Mouse (Mus musculus) liver, embryonic 16.5 days (tissue): ENCODE measurements around the gene Fkbp10. TPM values are rescaled to one million over a fixed set of nuclear protein-coding genes. Genes with fewer than 3 reads are reported as not detected.

Experiments used
- ATAC-seq: fragments of 200-750 bp; cut with Nextera tagmentation; 2 replicates; pipeline ENCODE4 v1.8.0; 2017; ENCODE audit warnings: low read depth, mild to moderate bottlenecking, moderate number of reproducible peaks, moderate library complexity
- H3K27ac ChIP-seq: fragments of 300-500 bp; sonication (generic); 2 replicates; pipeline ENCODE4 v1.5.1; 2014; ENCODE audit warnings: mild to moderate bottlenecking, low read length
- H3K27me3 ChIP-seq: fragments of 300-500 bp; sonication (generic); 2 replicates; pipeline ENCODE4 v1.6.1; 2014; ENCODE audit warnings: low read depth, low read length, mixed read lengths; ENCODE audit not compliant: control insufficient read depth, insufficient read depth
- H3K36me3 ChIP-seq: fragments of 300-500 bp; sonication (generic); 2 replicates; pipeline ENCODE4 v1.6.1; 2014; ENCODE audit warnings: mild to moderate bottlenecking; ENCODE audit not compliant: control insufficient read depth, insufficient read depth
- H3K4me1 ChIP-seq: fragments of 300-500 bp; sonication (generic); 2 replicates; pipeline ENCODE4 v1.6.1; 2014; ENCODE audit warnings: low read depth, low read length, mixed read lengths; ENCODE audit not compliant: control insufficient read depth
- H3K4me2 ChIP-seq: fragments of 300-500 bp; sonication (generic); 2 replicates; pipeline ENCODE4 v1.6.1; 2014; ENCODE audit warnings: low read depth, low read length, mixed read lengths
- H3K4me3 ChIP-seq: fragments of 300-500 bp; sonication (generic); 2 replicates; pipeline ENCODE4 v1.5.1; 2014; ENCODE audit warnings: low read depth, mild to moderate bottlenecking, low read length
- H3K9ac ChIP-seq: fragments of 300-500 bp; sonication (generic); 2 replicates; pipeline ENCODE4 v1.6.1; 2014; ENCODE audit warnings: low read depth, low read length
- H3K9me3 ChIP-seq: fragments of 300-500 bp; sonication (generic); replicated peaks from 2 replicates; pipeline ENCODE4 v1.6.1; 2016; ENCODE audit warnings: low read length; ENCODE audit not compliant: control insufficient read depth
- WGBS: fragments of 180-500 bp; shearing (Covaris S2); extraction: QIAGEN DNeasy Blood & Tissue Kit; methylation state at CpG from one replicate; pipeline ENCODE4 v1.1.7; 2014; ENCODE audit not compliant: insufficient replicate concordance; 5-methylcytosine and 5-hydroxymethylcytosine counted together
- polyA plus RNA-seq: library from polyadenylated mRNA; unstranded; fragments of >200 nt; fragmentation: Nextera tagmentation; extraction: Ambion mirVana; gene quantifications from 2 replicates; pipeline ENCODE4 v1.2.1, GENCODE M21; 2015

Fkbp10 gene
- polyA plus RNA-seq, 1 experiment from 2014 or later: 8.4 TPM

DNA sequence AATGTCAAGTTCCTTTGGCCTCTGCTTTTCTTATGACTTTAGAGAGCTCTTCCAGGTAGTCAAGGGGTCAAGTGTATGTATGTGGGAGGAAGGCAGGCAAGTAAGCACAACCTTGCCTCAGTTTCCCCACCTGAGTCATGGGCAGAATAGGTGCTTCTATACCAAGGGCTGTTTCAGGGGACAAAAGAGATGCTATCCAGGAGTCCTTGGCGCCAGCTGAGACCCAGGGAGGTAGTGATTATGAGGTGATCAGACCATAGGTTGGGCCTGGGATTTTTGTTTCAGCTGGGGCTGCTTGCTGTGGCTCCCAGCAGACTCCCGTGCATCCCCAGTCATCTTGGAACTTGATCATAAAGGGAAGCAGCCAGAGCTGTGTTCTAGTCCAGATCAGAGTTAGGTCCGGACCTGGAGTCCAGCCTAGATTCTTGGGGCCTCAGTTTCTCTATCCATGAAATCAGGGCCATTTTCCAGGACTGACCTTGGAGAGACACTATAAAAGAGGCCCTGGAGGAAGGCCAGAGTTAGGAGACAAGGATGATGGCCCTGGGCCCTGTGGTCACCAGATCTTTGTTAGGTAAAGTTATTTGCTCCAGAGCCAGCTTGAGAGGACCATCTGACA is 10.9 kb upstream of the Fkbp10 start:
- peaks cover 7% of the 10 kb centered on the region for H3K4me1 ChIP-seq
- no peaks in the 10 kb centered on the region for H3K36me3 ChIP-seq
- H3K9me3 ChIP-seq: no peaks in the 10 kb centered on the region
- H3K4me2 ChIP-seq: no peak overlapping the region
- H3K27ac ChIP-seq: no peak overlapping the region
- H3K4me3 ChIP-seq: no peak overlapping the region
- no peaks in the 10 kb centered on the region for H3K27me3 ChIP-seq
- no peak overlapping the region for H3K9ac ChIP-seq
- ATAC-seq: no peak
- 71% methylated on average over 3 of the region's 3 CpGs for WGBS

DNA sequence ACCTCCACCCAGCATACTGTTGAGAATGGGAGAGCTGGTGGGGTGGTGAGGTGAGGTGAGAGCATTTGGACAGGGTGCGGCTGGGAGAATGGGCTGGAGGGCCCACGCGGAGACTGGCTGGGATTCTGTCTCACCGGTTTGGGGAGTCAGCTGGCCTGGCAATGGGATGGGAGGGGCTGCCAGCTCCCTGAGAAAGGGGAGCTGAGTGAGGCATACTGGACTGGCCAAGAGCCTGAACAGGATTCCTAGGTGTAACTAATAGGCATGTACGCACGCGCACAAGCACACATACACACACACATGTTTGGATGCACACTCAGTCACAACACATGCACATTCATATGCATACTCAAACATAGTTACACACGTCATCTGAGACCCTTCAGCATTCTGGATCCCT is 9.2 kb upstream of the Fkbp10 start:
- no peaks in the 10 kb centered on the region for H3K36me3 ChIP-seq
- H3K27ac ChIP-seq: no peak overlapping the region
- peaks cover 7% of the 10 kb centered on the region for H3K4me1 ChIP-seq
- no peak overlapping the region for H3K4me3 ChIP-seq
- no peak for ATAC-seq
- H3K4me2 ChIP-seq: no peak overlapping the region
- 72% methylated on average over 8 of the region's 8 CpGs for WGBS
- H3K9ac ChIP-seq: no peak overlapping the region
- H3K9me3 ChIP-seq: no peaks in the 10 kb centered on the region
- no peaks in the 10 kb centered on the region for H3K27me3 ChIP-seq

DNA sequence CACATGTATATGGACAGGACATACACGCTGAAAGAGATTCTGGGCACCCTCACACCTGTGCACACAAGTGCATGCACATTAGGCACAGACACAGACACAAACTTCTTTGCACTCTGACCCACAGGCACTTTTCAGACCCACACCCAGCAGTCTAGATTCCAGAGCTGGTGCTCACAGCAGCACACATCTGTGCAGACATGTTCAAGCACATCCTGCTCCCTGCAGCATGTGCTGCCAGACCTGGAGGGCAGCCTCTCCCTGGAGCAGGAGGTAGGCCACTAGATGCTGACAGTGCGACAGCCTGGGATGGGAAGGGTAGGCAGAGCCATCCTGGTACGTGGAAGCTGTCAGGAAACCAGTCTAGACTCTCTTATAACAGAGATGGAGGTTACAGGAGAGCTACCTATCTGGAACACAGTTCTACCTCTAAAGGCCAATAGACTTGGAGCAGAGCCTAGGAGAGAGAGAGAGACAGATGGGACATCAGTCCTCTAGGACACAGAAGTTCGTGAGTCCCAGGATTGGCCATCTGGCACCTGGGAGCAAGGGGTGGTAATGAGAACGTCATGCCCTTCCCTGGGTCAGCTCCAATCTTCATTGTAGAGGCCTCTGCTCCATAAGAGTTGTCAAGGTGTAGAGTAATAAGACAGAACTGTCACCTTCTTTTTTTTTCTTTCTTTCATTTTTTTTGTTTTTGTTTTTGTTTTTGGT is 8.3 kb upstream of the Fkbp10 start:
- Histone ChIP-seq H3K4me3 (no peak overlapping the region), H3K4me2 (no peak overlapping the region), H3K9me3 (no peaks in the 10 kb centered on the region), H3K4me1 (peaks cover 4% of the 10 kb centered on the region), H3K36me3 (no peaks in the 10 kb centered on the region), H3K9ac (no peak overlapping the region), H3K27me3 (no peaks in the 10 kb centered on the region), H3K27ac (no peak overlapping the region)
- no peak for ATAC-seq
- 69% methylated on average over 5 of the region's 5 CpGs for WGBS

DNA sequence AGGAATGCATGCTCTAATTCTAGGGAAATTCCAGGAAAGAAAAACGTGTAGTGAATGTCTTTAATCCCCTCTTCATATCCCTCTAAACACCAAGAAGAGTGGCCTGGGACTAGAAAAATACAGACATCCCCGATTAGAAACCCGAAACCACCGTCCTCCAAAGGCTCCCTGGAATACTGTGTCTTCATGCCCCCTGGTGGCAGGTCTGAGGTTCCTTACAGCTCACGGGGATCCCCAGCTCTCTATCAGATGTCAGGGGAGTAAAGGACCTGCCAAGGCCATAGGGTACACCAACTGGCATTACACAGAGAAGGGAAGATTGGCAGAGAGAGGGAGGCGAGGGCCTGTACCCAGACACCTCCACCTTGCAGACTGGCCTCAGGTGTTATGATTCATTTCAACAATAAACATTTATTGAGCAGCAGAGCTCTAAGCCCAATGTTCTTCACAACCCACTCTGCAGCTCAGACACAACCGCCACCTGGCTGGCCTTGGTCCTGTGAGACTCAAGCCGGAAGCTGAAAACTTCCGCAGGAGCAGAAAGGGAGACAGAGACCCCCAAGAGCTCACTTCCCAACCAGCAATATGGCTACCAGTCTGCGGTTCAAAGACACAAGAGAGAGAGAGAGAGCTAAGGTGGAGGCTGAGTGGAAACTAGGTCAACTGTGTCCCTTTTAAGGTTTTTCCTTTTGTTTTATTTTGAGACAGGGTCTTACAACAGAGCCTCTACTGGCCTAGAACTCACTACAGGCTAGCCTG is 7.2 kb upstream of the Fkbp10 start:
- no peak overlapping the region for H3K27ac ChIP-seq
- 35% methylated on average over 10 of the region's 10 CpGs for WGBS

DNA sequence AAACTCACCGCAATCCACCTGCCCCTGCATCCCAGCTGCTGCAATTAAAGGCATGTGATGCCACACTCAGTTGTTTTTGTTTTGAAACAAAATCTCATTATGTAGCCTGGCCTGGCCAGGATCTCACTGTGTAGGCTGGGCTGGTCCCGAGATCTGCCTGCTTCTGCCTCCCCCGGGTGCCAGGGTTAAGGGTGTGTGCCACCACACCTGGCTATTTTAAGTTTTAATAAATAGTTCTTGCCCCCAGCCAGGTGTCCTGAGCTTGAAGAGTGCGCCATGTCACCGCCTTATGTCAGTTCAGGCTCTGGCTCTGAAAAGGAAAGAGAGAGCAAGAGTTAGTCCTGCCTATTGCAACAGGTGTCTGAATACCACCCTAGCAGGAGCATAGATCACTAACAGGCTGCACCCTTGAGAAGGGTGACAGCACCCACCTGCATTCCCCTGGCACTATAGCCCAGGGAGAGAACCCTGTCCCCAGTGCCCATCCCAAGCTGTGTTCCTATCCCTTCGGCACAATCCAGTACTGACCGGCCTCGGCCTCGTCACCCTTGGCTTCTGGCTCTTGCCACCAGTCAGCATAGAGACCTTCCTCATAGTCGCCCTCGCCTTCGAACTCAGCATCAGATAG is 6.5 kb upstream of the Fkbp10 start:
- no peak overlapping the region for H3K4me3 ChIP-seq
- no peaks in the 10 kb centered on the region for H3K9me3 ChIP-seq
- no peak for ATAC-seq
- H3K27me3 ChIP-seq: peaks cover 13% of the 10 kb centered on the region
- WGBS: 71% methylated on average over 12 of the region's 12 CpGs
- H3K27ac ChIP-seq: no peak overlapping the region
- no peaks in the 10 kb centered on the region for H3K36me3 ChIP-seq
- no peak overlapping the region for H3K4me2 ChIP-seq
- no peak overlapping the region for H3K9ac ChIP-seq
- no peaks in the 10 kb centered on the region for H3K4me1 ChIP-seq

More for the DNA sequence above, 7.2 kb upstream of the Fkbp10 start:
- H3K4me3 ChIP-seq: no peak overlapping the region
- no peak overlapping the region for H3K4me2 ChIP-seq
- ATAC-seq: no peak
- no peaks in the 10 kb centered on the region for H3K36me3 ChIP-seq
- no peak overlapping the region for H3K9ac ChIP-seq
- peaks cover 6% of the 10 kb centered on the region for H3K27me3 ChIP-seq
- no peaks in the 10 kb centered on the region for H3K4me1 ChIP-seq
- no peaks in the 10 kb centered on the region for H3K9me3 ChIP-seq

DNA sequence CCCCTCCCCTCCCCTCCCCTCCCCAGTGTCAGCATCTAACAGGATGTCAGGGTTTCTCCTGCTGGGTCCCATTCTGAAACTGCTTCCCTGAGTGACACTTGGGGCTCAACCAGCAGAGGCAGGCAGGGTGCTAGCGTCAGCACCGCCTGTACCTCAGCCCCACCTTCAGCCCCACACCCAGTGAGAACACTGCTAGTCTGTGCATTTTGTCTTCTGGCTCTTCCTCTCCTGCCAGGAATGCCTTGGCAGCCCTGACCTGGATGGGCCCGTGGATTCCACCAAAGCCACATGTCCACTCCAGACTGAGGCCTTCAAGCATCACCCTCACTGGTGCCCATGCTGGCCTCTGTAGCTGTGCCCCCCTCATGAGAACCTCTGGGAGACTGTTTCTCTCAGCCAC is 5.8 kb upstream of the Fkbp10 start:
- no peak for ATAC-seq
- no peak overlapping the region for H3K4me2 ChIP-seq
- whole genome bisulfite sequencing: 71% methylated on average over 3 of the region's 3 CpGs
- peaks cover 20% of the 10 kb centered on the region for H3K27me3 ChIP-seq
- no peaks in the 10 kb centered on the region for H3K4me1 ChIP-seq
- no peak overlapping the region for H3K4me3 ChIP-seq
- no peak overlapping the region for H3K9ac ChIP-seq
- H3K27ac ChIP-seq: no peak overlapping the region
- H3K36me3 ChIP-seq: no peaks in the 10 kb centered on the region
- H3K9me3 ChIP-seq: no peaks in the 10 kb centered on the region

DNA sequence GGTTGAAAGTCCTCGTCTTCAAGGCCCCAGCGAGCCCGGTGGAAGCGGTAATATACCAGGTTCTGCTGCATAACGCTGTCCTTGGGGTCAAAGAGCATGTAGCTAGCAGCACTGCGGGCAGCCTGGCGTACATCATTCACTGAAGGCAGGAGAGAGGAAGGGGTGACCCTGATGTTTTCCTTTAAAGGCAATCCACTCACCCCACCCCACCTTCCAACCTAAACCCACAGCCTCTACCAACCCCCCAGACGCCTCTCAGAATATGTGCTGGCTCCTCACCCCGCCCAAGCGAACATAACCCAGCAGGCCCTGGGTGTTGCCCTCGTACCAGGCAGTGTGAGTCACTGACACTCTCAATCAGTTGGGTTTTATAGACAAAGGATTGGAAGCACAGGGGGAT is 3.8 kb upstream of the Fkbp10 start:
- no peak overlapping the region for H3K4me3 ChIP-seq
- H3K4me2 ChIP-seq: no peak overlapping the region
- no peak overlapping the region for H3K27ac ChIP-seq
- no peaks in the 10 kb centered on the region for H3K36me3 ChIP-seq
- no peak for ATAC-seq
- WGBS: 45% methylated on average over 11 of the region's 11 CpGs
- no peaks in the 10 kb centered on the region; the same call in 1 of the 2 replicates for H3K4me1 ChIP-seq
- no peak overlapping the region for H3K9ac ChIP-seq
- no peaks in the 10 kb centered on the region for H3K9me3 ChIP-seq
- H3K27me3 ChIP-seq: peaks cover 41% of the 10 kb centered on the region

DNA sequence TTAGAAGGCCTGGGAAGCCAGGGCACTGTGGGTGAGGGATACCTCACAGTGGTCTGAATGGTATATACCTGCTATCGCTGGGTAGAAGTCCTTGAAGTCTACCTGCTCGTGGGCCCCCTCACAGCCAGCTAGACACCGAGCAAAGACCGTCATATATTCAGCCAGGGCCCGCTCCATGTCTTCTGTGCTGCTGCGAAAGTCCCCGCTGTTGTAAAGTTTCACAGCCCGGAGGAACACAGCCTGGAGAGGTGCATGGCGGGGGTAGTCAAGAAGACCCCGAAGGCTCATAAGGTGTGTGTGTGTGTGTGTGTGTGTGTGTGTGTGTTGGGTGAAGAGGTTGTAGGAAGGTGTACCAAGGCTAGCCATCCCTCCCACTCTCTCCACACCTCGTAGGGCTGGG is 2.0 kb upstream of the Fkbp10 start:
- H3K4me2 ChIP-seq: peak overlapping the region; percentile 70
- no peaks in the 10 kb centered on the region; the same call in 1 of the 2 replicates for H3K4me1 ChIP-seq
- 65% methylated on average over 11 of the region's 11 CpGs for WGBS
- ATAC-seq: no peak
- no peaks in the 10 kb centered on the region for H3K36me3 ChIP-seq
- no peak overlapping the region for H3K9ac ChIP-seq
- H3K9me3 ChIP-seq: no peaks in the 10 kb centered on the region
- no peak overlapping the region for H3K27ac ChIP-seq
- peaks cover 45% of the 10 kb centered on the region for H3K27me3 ChIP-seq
- peak overlapping the region; percentile 60; the same call in 1 of the 2 replicates for H3K4me3 ChIP-seq
